Mouse (Mus musculus) hindbrain, embryonic 12.5 days (tissue): Measurements from ENCODE around the gene Ifi204. TPM values are rescaled to one million over a fixed set of nuclear protein-coding genes. Genes with fewer than 3 reads are reported as not detected.

Source experiments
- polyA plus RNA-seq: library from polyadenylated mRNA; unstranded; fragments of >200 nt; fragmentation: Nextera tagmentation; extraction: Ambion mirVana; gene quantifications from 2 replicates; pipeline ENCODE4 v1.2.1, GENCODE M21; 2016

Gene Ifi204
- polyA plus RNA-seq, 1 experiment from 2014 or later = 0.77 TPM

Other genes with a start within 250 kb of the Ifi204 start
- not detected in 2 replicates for gene Ifi214, start 231.0 kb downstream of the Ifi204 start, polyA plus RNA-seq
- not detected in 2 replicates for gene Ifi213, start 167.7 kb downstream of the Ifi204 start, polyA plus RNA-seq
- 0.09 TPM in 1 of 2 replicates, not detected in the other for gene Ifi209, start 136.0 kb downstream of the Ifi204 start, polyA plus RNA-seq
- not detected in 2 replicates for gene Ifi208, start 93.3 kb downstream of the Ifi204 start, polyA plus RNA-seq
- 0.22 and 0.33 TPM in 2 replicates for gene Ifi207, start 25.2 kb downstream of the Ifi204 start, polyA plus RNA-seq
- gene Ifi211, start 146.1 kb upstream of the Ifi204 start, polyA plus RNA-seq = 0.18 TPM in 1 of 2 replicates, not detected in the other
- 0.74 and 0.76 TPM in 2 replicates for gene Mndal, start 175.5 kb upstream of the Ifi204 start, polyA plus RNA-seq
- 0.10 and 0.64 TPM in 2 replicates for gene Ifi203, start 175.7 kb upstream of the Ifi204 start, polyA plus RNA-seq
- gene Ifi202b, start 215.8 kb upstream of the Ifi204 start, polyA plus RNA-seq = not detected in 2 replicates